Mouse (Mus musculus): ENCODE measurements around the gene Ptgis. TPM values are rescaled to one million over a fixed set of nuclear protein-coding genes. Genes with fewer than 3 reads are reported as not detected.

Gene Ptgis
- polyA plus RNA-seq, 2 experiments = 0.36 to 0.46 TPM

- Histone ChIP-seq H3K9me3 (ENCODE audit: control insufficient read depth, low read length) (no peaks in the 10 kb centered on the region), H3K4me2 (ENCODE audit: low read depth) (no peak overlapping the region), H3K4me3 (ENCODE audit: insufficient read depth in 1 of 2, low read depth in 2 of 2, low read length in 2 of 2) (no peak overlapping the region), H3K36me3 (replicated peaks; ENCODE audit: control insufficient read depth, insufficient read depth, low read depth) (no peaks in the 10 kb centered on the region), H3K9ac (replicated peaks) (no peak overlapping the region), H3K27me3 (ENCODE audit: control insufficient read depth, insufficient read depth, low read length) (no peaks in the 10 kb centered on the region), H3K4me1 (replicated peaks; ENCODE audit: control insufficient read depth in 2 of 2, insufficient read depth in 2 of 2, low read length in 1 of 2) (no peaks in the 10 kb centered on the region), H3K27ac (no peak overlapping the region)
- TF ChIP-seq EP300 (IDR thresholded peaks at IDR 0.05; ENCODE audit: low read depth) (no peak), CTCF (IDR thresholded peaks at IDR 0.05; ENCODE audit: low read depth) (no peak)
- ATAC-seq (ENCODE audit: insufficient read depth) (no peak), DNase-seq (ENCODE audit: low read depth in 3 of 3, low spot score in 3 of 3) (no peak)
- 64% methylated on average over 6 of the region's 6 CpGs for WGBS (ENCODE audit: insufficient replicate concordance)
Measured at GRCm38 (mm10) chr2:167254808-167255207, 14.4 kb upstream of the Ptgis start.

- no peaks in the 10 kb centered on the region for H3K9me3 ChIP-seq (ENCODE audit: control insufficient read depth, low read length)
- no peaks in the 10 kb centered on the region for H3K36me3 ChIP-seq (replicated peaks; ENCODE audit: control insufficient read depth, insufficient read depth, low read depth)
- no peak overlapping the region for H3K4me2 ChIP-seq (ENCODE audit: low read depth)
- no peaks in the 10 kb centered on the region for H3K27me3 ChIP-seq (ENCODE audit: control insufficient read depth, insufficient read depth, low read length)
- H3K9ac ChIP-seq (replicated peaks) = no peak overlapping the region
- DNase-seq (ENCODE audit: low read depth in 3 of 3, low spot score in 3 of 3) = no peak
- no peak for ATAC-seq (ENCODE audit: insufficient read depth)
- WGBS (ENCODE audit: insufficient replicate concordance) = 47% methylated on average over 7 of the region's 7 CpGs
- H3K4me3 ChIP-seq (ENCODE audit: insufficient read depth in 1 of 2, low read depth in 2 of 2, low read length in 2 of 2) = no peak overlapping the region
- TF ChIP-seq EP300 (IDR thresholded peaks at IDR 0.05; ENCODE audit: low read depth) = no peak
- no peak for TF ChIP-seq CTCF (IDR thresholded peaks at IDR 0.05; ENCODE audit: low read depth)
- no peaks in the 10 kb centered on the region for H3K4me1 ChIP-seq (replicated peaks; ENCODE audit: control insufficient read depth in 2 of 2, insufficient read depth in 2 of 2, low read length in 1 of 2)
- H3K27ac ChIP-seq = no peak overlapping the region
Measured at GRCm38 (mm10) chr2:167254185-167254584, 13.8 kb upstream of the Ptgis start.

- Histone ChIP-seq H3K9me3 (ENCODE audit: control insufficient read depth, low read length) (no peaks in the 10 kb centered on the region), H3K4me3 (ENCODE audit: insufficient read depth in 1 of 2, low read depth in 2 of 2, low read length in 2 of 2) (no peak overlapping the region), H3K27ac (no peak overlapping the region), H3K36me3 (replicated peaks; ENCODE audit: control insufficient read depth, insufficient read depth, low read depth) (no peaks in the 10 kb centered on the region), H3K4me2 (ENCODE audit: low read depth) (no peak overlapping the region), H3K4me1 (replicated peaks; ENCODE audit: control insufficient read depth in 2 of 2, insufficient read depth in 2 of 2, low read length in 1 of 2) (no peaks in the 10 kb centered on the region), H3K9ac (replicated peaks) (no peak overlapping the region), H3K27me3 (ENCODE audit: control insufficient read depth, insufficient read depth, low read length) (no peaks in the 10 kb centered on the region)
- WGBS (ENCODE audit: insufficient replicate concordance) = 31% methylated on average over 5 of the region's 5 CpGs
- no peak for DNase-seq (ENCODE audit: low read depth in 3 of 3, low spot score in 3 of 3)
- ATAC-seq (ENCODE audit: insufficient read depth) = no peak
- TF ChIP-seq EP300 (IDR thresholded peaks at IDR 0.05; ENCODE audit: low read depth) (no peak), CTCF (IDR thresholded peaks at IDR 0.05; ENCODE audit: low read depth) (no peak)
Measured at GRCm38 (mm10) chr2:167253476-167253875, 13.1 kb upstream of the Ptgis start.

- Histone ChIP-seq H3K27ac (no peak overlapping the region), H3K9me3 (ENCODE audit: control insufficient read depth, low read length) (no peaks in the 10 kb centered on the region), H3K27me3 (ENCODE audit: control insufficient read depth, insufficient read depth, low read length) (no peaks in the 10 kb centered on the region), H3K4me2 (ENCODE audit: low read depth) (no peak overlapping the region), H3K9ac (replicated peaks) (no peak overlapping the region), H3K4me1 (replicated peaks; ENCODE audit: control insufficient read depth in 2 of 2, insufficient read depth in 2 of 2, low read length in 1 of 2) (no peaks in the 10 kb centered on the region), H3K36me3 (replicated peaks; ENCODE audit: control insufficient read depth, insufficient read depth, low read depth) (no peaks in the 10 kb centered on the region), H3K4me3 (ENCODE audit: insufficient read depth in 1 of 2, low read depth in 2 of 2, low read length in 2 of 2) (no peak overlapping the region)
- no peak for ATAC-seq (ENCODE audit: insufficient read depth)
- no peak for DNase-seq (ENCODE audit: low read depth in 3 of 3, low spot score in 3 of 3)
- TF ChIP-seq EP300 (IDR thresholded peaks at IDR 0.05; ENCODE audit: low read depth) (no peak), CTCF (IDR thresholded peaks at IDR 0.05; ENCODE audit: low read depth) (no peak)
- WGBS (ENCODE audit: insufficient replicate concordance) = 54% methylated on average over 3 of the region's 3 CpGs
Measured at GRCm38 (mm10) chr2:167252057-167252687, 11.8 kb upstream of the Ptgis start.

GRCm38 (mm10) chr2:167250736-167251337, 10.4 kb upstream of the Ptgis start:
- TF ChIP-seq CTCF (IDR thresholded peaks at IDR 0.05; ENCODE audit: low read depth) (no peak), EP300 (IDR thresholded peaks at IDR 0.05; ENCODE audit: low read depth) (no peak)
- Histone ChIP-seq H3K9me3 (ENCODE audit: control insufficient read depth, low read length) (no peaks in the 10 kb centered on the region), H3K4me1 (replicated peaks; ENCODE audit: control insufficient read depth in 2 of 2, insufficient read depth in 2 of 2, low read length in 1 of 2) (no peaks in the 10 kb centered on the region), H3K27me3 (ENCODE audit: control insufficient read depth, insufficient read depth, low read length) (no peaks in the 10 kb centered on the region), H3K4me3 (ENCODE audit: insufficient read depth in 1 of 2, low read depth in 2 of 2, low read length in 2 of 2) (no peak overlapping the region), H3K36me3 (replicated peaks; ENCODE audit: control insufficient read depth, insufficient read depth, low read depth) (no peaks in the 10 kb centered on the region), H3K9ac (replicated peaks) (no peak overlapping the region), H3K4me2 (ENCODE audit: low read depth) (no peak overlapping the region), H3K27ac (no peak overlapping the region)
- DNase-seq (ENCODE audit: low read depth in 3 of 3, low spot score in 3 of 3) (no peak), ATAC-seq (ENCODE audit: insufficient read depth) (no peak)
- WGBS (ENCODE audit: insufficient replicate concordance) = 41% methylated on average over 7 of the region's 7 CpGs
